Mouse (Mus musculus): Measurements from ENCODE around the gene Srrm1.
"Not testable (repeated sequence)": the region's sequence is repeated elsewhere in the genome, so short reads cannot be mapped to it uniquely, and the experiment has no call there.

Srrm1 gene

GRCm38 (mm10) chr4:135301166-135301565 is 52.0 kb downstream of the Srrm1 start:
- no peak for DNase-seq (ENCODE audit: low spot score)

- no peak for DNase-seq (ENCODE audit: low spot score)
These were observed 52.7 kb downstream of the Srrm1 start for GRCm38 (mm10) chr4:135300248-135301041.

- DNase-seq (ENCODE audit: low spot score): no peak
These were observed 54.4 kb downstream of the Srrm1 start for GRCm38 (mm10) chr4:135298680-135299079.

GRCm38 (mm10) chr4:135297931-135298546 is 55.1 kb downstream of the Srrm1 start:
- no peak for DNase-seq (ENCODE audit: low spot score)

GRCm38 (mm10) chr4:135297146-135297545 is 56.0 kb downstream of the Srrm1 start:
- no peak for DNase-seq (ENCODE audit: low spot score)

GRCm38 (mm10) chr4:135296565-135296964 is 56.6 kb downstream of the Srrm1 start:
- DNase-seq (ENCODE audit: low spot score): no peak

GRCm38 (mm10) chr4:135293813-135294212 is 59.3 kb downstream of the Srrm1 start:
- no peak for DNase-seq (ENCODE audit: low spot score)

GRCm38 (mm10) chr4:135292477-135293089 is 60.5 kb downstream of the Srrm1 start:
- DNase-seq (ENCODE audit: low spot score): no peak

GRCm38 (mm10) chr4:135291841-135292240 is 61.3 kb downstream of the Srrm1 start:
- DNase-seq (ENCODE audit: low spot score): no peak

- no peak for DNase-seq (ENCODE audit: low spot score)
These were observed 61.9 kb downstream of the Srrm1 start for GRCm38 (mm10) chr4:135291199-135291598.

GRCm38 (mm10) chr4:135287975-135288374 is 65.1 kb downstream of the Srrm1 start:
- peak; percentile 83 for DNase-seq (ENCODE audit: low spot score)

GRCm38 (mm10) chr4:135286833-135287395 is 66.2 kb downstream of the Srrm1 start:
- DNase-seq (ENCODE audit: low spot score): peak; percentile 72

GRCm38 (mm10) chr4:135286033-135286622 is 67.0 kb downstream of the Srrm1 start:
- DNase-seq (ENCODE audit: low spot score): peak; percentile 47

GRCm38 (mm10) chr4:135285436-135285835 is 67.7 kb downstream of the Srrm1 start:
- no peak for DNase-seq (ENCODE audit: low spot score)

GRCm38 (mm10) chr4:135283875-135284274 is 69.2 kb downstream of the Srrm1 start:
- no peak for DNase-seq (ENCODE audit: low spot score)

GRCm38 (mm10) chr4:135283417-135283816 is 69.7 kb downstream of the Srrm1 start:
- DNase-seq (ENCODE audit: low spot score): no peak

GRCm38 (mm10) chr4:135282651-135283290 is 70.3 kb downstream of the Srrm1 start:
- DNase-seq (ENCODE audit: low spot score): no peak

- not testable (repeated sequence) for DNase-seq (ENCODE audit: low spot score)
These were observed 73.1 kb downstream of the Srrm1 start for GRCm38 (mm10) chr4:135280016-135280415.

- no peak for DNase-seq (ENCODE audit: low spot score)
These were observed 76.3 kb downstream of the Srrm1 start for GRCm38 (mm10) chr4:135276681-135277379.

GRCm38 (mm10) chr4:135274761-135275160 is 78.4 kb downstream of the Srrm1 start:
- DNase-seq (ENCODE audit: low spot score): no peak

- no peak for DNase-seq (ENCODE audit: low spot score)
These were observed 79.8 kb downstream of the Srrm1 start for GRCm38 (mm10) chr4:135273307-135273682.
